Mouse (Mus musculus): Measurements from ENCODE around the gene Pde4b. TPM values are rescaled to one million over a fixed set of nuclear protein-coding genes. Genes with fewer than 3 reads are reported as not detected.

The Pde4b gene
- polyA plus RNA-seq, 1 experiment = 14.3 TPM

DNA sequence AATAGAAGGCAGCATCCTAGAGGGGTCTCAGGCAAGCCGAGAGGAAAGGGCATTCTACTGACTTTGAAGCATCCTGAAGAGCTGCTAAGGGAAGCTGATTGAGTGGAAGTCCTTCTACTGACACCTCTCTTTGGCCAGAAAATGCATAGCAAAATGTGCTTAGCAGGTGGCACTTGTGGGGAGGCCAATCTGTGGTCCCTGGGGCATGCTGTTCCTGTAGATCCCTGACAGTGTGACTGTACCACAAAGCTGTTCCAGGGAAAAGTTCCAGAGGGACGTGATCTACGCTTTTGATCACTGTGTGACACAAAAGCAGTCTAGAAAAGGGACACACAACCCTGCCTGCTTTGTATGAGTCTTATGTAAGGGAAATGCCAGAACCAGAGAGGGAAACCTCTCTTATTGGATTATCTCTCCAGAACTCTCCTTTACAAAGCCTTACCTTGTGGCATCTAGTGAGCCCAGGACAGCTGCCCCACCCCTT, 49.1 kb downstream of the Pde4b start:
- Histone ChIP-seq H3K27ac (ENCODE audit: insufficient read depth, low read length) (no peak overlapping the region), H3K27me3 (ENCODE audit: control insufficient read depth, insufficient read depth, low read length) (no peaks in the 10 kb centered on the region), H3K4me3 (ENCODE audit: extremely low read depth, insufficient read depth, insufficient read length) (no peak overlapping the region), H3K4me1 (ENCODE audit: control insufficient read depth, insufficient read depth, insufficient read length) (no peaks in the 10 kb centered on the region), H3K36me3 (ENCODE audit: control insufficient read depth, insufficient read depth, low read length) (no peaks in the 10 kb centered on the region)
- WGBS = 65% methylated on average over 3 of the region's 3 CpGs
- DNase-seq (ENCODE audit: low read depth in 1 of 2, low spot score in 2 of 2) = no peak
- TF ChIP-seq CTCF (IDR thresholded peaks at IDR 0.05; ENCODE audit: extremely low read depth, insufficient read depth, insufficient read length, insufficient replicate concordance) = no peak
- TF ChIP-seq POLR2A (IDR thresholded peaks at IDR 0.05; ENCODE audit: low read depth, low read length) = no peak

DNA sequence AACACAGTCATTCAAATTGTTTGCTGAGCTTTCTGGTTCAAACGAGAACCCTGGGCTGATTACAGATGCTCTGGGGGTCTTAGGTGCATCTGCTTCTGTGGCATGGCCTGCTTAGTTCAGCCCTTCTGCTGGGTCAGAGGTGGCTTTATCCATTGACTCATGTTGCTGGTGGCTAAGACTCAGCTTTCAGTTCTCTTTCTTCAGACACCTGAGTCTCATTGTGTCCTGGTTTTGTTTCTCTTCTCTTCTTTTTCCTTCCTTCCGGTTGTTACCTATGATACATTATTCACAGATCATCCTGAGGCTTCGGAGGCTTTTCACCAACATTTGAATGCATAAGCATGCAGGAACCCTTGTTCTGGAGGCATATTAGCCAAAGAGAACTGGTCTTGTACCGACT, 51.0 kb downstream of the Pde4b start:
- H3K4me3 ChIP-seq (ENCODE audit: extremely low read depth, insufficient read depth, insufficient read length) = no peak overlapping the region
- no peak overlapping the region for H3K27ac ChIP-seq (ENCODE audit: insufficient read depth, low read length)
- H3K4me1 ChIP-seq (ENCODE audit: control insufficient read depth, insufficient read depth, insufficient read length) = no peaks in the 10 kb centered on the region
- TF ChIP-seq CTCF (IDR thresholded peaks at IDR 0.05; ENCODE audit: extremely low read depth, insufficient read depth, insufficient read length, insufficient replicate concordance) (no peak), POLR2A (IDR thresholded peaks at IDR 0.05; ENCODE audit: low read depth, low read length) (no peak)
- no peaks in the 10 kb centered on the region for H3K27me3 ChIP-seq (ENCODE audit: control insufficient read depth, insufficient read depth, low read length)
- H3K36me3 ChIP-seq (ENCODE audit: control insufficient read depth, insufficient read depth, low read length) = no peaks in the 10 kb centered on the region
- 70% methylated on average over 4 of the region's 4 CpGs for WGBS
- no peak for DNase-seq (ENCODE audit: low read depth in 1 of 2, low spot score in 2 of 2)

DNA sequence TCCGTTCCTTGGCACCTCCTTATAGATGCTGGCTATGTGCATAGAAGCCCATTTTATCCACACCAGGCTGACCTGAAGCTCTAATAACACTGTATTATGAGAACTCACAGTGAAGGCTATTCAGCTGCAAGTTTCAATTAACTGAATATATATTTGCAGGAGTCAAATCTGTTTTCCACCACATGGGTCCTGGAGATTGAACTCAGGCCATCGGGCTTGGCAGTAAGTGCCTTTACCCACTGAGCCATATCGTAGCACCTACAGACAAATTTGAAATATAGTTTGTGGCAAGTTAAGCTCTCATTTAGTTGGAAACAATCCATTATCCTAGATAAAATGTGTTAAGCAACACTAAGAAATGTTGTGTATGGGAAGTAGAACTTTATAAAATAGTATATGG, 53.9 kb downstream of the Pde4b start:
- Histone ChIP-seq H3K27ac (ENCODE audit: insufficient read depth, low read length) (no peak overlapping the region), H3K27me3 (ENCODE audit: control insufficient read depth, insufficient read depth, low read length) (no peaks in the 10 kb centered on the region), H3K4me1 (ENCODE audit: control insufficient read depth, insufficient read depth, insufficient read length) (no peaks in the 10 kb centered on the region), H3K4me3 (ENCODE audit: extremely low read depth, insufficient read depth, insufficient read length) (no peak overlapping the region), H3K36me3 (ENCODE audit: control insufficient read depth, insufficient read depth, low read length) (no peaks in the 10 kb centered on the region)
- no peak for TF ChIP-seq CTCF (IDR thresholded peaks at IDR 0.05; ENCODE audit: extremely low read depth, insufficient read depth, insufficient read length, insufficient replicate concordance)
- TF ChIP-seq POLR2A (IDR thresholded peaks at IDR 0.05; ENCODE audit: low read depth, low read length) = no peak
- WGBS = 93% methylated on average over 3 of the region's 3 CpGs
- DNase-seq (ENCODE audit: low read depth in 1 of 2, low spot score in 2 of 2) = no peak

DNA sequence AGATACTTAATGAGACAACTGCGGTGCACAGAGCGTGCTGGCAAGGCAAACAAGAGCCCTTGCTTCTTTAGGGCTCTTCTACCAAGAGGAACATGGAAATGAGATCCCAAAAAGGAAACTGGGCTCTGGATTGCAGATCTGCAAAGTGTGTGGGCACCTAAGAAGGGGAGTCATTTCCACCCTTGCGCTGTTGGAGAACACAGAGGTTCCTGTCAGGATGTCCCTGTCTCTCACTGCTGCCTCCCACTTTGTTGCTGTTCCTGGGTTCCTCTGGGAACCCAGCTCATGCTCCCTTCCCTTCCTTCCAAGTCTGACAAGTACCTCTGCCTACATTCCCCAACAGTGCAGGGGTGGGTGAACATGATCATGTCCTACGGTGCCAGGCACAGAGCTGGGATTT, 61.4 kb downstream of the Pde4b start:
- H3K27ac ChIP-seq (ENCODE audit: insufficient read depth, low read length) = no peak overlapping the region
- 77% methylated on average over 4 of the region's 4 CpGs for WGBS
- TF ChIP-seq POLR2A (IDR thresholded peaks at IDR 0.05; ENCODE audit: low read depth, low read length) = no peak
- TF ChIP-seq CTCF (IDR thresholded peaks at IDR 0.05; ENCODE audit: extremely low read depth, insufficient read depth, insufficient read length, insufficient replicate concordance) = no peak

DNA sequence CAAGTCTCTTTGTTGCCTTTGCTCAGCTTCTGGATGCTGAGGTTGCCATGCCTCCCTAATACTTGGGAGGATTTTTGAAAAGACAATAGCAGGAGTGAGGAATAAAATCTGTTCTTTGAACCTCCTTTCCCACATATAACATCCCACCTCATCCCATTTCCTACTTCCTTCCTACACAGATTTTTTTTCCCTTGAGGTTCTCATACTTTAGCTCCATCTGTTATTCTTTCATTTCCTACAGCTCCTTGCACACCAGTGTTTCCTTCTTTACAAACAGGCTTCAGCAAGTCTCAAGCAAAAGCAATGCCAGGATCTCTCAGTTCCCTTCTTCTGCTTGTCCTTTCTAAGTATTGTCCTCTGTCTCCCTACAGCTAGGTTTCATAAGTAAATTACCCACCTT, 71.8 kb downstream of the Pde4b start:
- DNase-seq (ENCODE audit: low read depth in 1 of 2, low spot score in 2 of 2) = no peak
- Histone ChIP-seq H3K4me3 (ENCODE audit: extremely low read depth, insufficient read depth, insufficient read length) (no peak overlapping the region), H3K36me3 (ENCODE audit: control insufficient read depth, insufficient read depth, low read length) (no peaks in the 10 kb centered on the region), H3K27ac (ENCODE audit: insufficient read depth, low read length) (no peak overlapping the region), H3K4me1 (ENCODE audit: control insufficient read depth, insufficient read depth, insufficient read length) (no peaks in the 10 kb centered on the region), H3K27me3 (ENCODE audit: control insufficient read depth, insufficient read depth, low read length) (no peaks in the 10 kb centered on the region)
- TF ChIP-seq POLR2A (IDR thresholded peaks at IDR 0.05; ENCODE audit: low read depth, low read length) (no peak), CTCF (IDR thresholded peaks at IDR 0.05; ENCODE audit: extremely low read depth, insufficient read depth, insufficient read length, insufficient replicate concordance) (no peak)

More for the DNA sequence above, 61.4 kb downstream of the Pde4b start:
- Histone ChIP-seq H3K27me3 (ENCODE audit: control insufficient read depth, insufficient read depth, low read length) (no peaks in the 10 kb centered on the region), H3K4me1 (ENCODE audit: control insufficient read depth, insufficient read depth, insufficient read length) (no peaks in the 10 kb centered on the region), H3K36me3 (ENCODE audit: control insufficient read depth, insufficient read depth, low read length) (no peaks in the 10 kb centered on the region), H3K4me3 (ENCODE audit: extremely low read depth, insufficient read depth, insufficient read length) (no peak overlapping the region)
- no peak for DNase-seq (ENCODE audit: low read depth in 1 of 2, low spot score in 2 of 2)

DNA sequence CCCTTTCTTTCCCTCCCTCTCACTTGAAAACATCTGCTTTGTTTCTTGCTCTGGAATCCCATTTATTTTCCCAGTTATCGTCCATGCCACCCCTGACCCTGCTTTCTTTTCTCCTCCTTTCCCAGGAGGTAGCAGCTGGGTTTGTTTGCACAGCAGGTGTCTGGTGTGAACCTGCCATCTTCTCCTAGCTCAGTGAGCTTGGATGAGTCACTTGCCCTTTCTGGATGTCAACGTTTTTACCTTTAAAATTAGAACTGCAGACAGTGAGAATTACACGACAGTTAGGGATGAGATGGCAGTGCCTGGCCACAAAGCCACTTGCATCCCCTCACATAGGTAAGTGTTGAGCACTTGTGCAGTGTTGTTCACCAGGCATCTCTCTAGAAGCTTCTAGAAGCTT, 84.3 kb downstream of the Pde4b start:
- H3K4me1 ChIP-seq (ENCODE audit: control insufficient read depth, insufficient read depth, insufficient read length) = no peaks in the 10 kb centered on the region
- 67% methylated on average over 3 of the region's 3 CpGs for WGBS
- no peak overlapping the region for H3K27ac ChIP-seq (ENCODE audit: insufficient read depth, low read length)
- no peaks in the 10 kb centered on the region for H3K36me3 ChIP-seq (ENCODE audit: control insufficient read depth, insufficient read depth, low read length)
- DNase-seq (ENCODE audit: low read depth in 1 of 2, low spot score in 2 of 2) = no peak
- H3K4me3 ChIP-seq (ENCODE audit: extremely low read depth, insufficient read depth, insufficient read length) = no peak overlapping the region
- TF ChIP-seq CTCF (IDR thresholded peaks at IDR 0.05; ENCODE audit: extremely low read depth, insufficient read depth, insufficient read length, insufficient replicate concordance) (no peak), POLR2A (IDR thresholded peaks at IDR 0.05; ENCODE audit: low read depth, low read length) (no peak)
- H3K27me3 ChIP-seq (ENCODE audit: control insufficient read depth, insufficient read depth, low read length) = no peaks in the 10 kb centered on the region

DNA sequence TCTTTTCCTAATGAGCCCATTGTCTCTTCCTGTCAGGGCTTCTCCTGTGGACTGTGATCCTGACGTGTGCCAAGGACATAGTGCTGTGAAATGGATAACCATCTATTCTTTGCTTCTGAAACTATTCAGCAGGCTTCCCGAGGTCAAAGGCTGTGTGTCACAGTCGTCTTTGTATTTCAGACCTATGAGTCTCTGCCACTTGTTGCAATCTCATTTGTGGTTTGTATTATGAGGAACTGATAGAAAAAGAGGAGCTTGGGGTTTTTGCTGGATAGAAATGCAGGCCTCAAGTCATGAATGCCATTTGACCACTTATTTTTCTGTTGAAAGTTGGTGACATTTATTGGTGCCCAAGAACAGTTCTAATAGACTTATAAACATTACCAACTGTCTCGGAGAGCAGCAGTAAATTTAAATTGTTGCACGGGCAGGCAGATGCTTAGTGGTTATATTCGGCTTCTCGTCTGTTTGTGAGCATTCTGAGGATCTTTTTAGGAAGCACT, 85.4 kb downstream of the Pde4b start:
- no peaks in the 10 kb centered on the region for H3K4me1 ChIP-seq (ENCODE audit: control insufficient read depth, insufficient read depth, insufficient read length)
- H3K36me3 ChIP-seq (ENCODE audit: control insufficient read depth, insufficient read depth, low read length) = no peaks in the 10 kb centered on the region
- 57% methylated on average over 7 of the region's 7 CpGs for WGBS
- H3K4me3 ChIP-seq (ENCODE audit: extremely low read depth, insufficient read depth, insufficient read length) = no peak overlapping the region
- H3K27me3 ChIP-seq (ENCODE audit: control insufficient read depth, insufficient read depth, low read length) = no peaks in the 10 kb centered on the region
- TF ChIP-seq CTCF (IDR thresholded peaks at IDR 0.05; ENCODE audit: extremely low read depth, insufficient read depth, insufficient read length, insufficient replicate concordance) (no peak), POLR2A (IDR thresholded peaks at IDR 0.05; ENCODE audit: low read depth, low read length) (no peak)
- H3K27ac ChIP-seq (ENCODE audit: insufficient read depth, low read length) = no peak overlapping the region
- no peak for DNase-seq (ENCODE audit: low read depth in 1 of 2, low spot score in 2 of 2)

All from spleen, adult 2 months (tissue).